Mouse (Mus musculus): Measurements from ENCODE around the gene Zfp329. TPM values are rescaled to one million over a fixed set of nuclear protein-coding genes. Genes with fewer than 3 reads are reported as not detected.
A peak's percentile ranks its signal among the peaks of the same experiment; 100 is the strongest.
"Not testable (repeated sequence)": the region's sequence is repeated elsewhere in the genome, so short reads cannot be mapped to it uniquely, and the experiment has no call there.

Zfp329 gene
- polyA plus RNA-seq, 1 experiment from 2014 or later, result 14.5 TPM

DNA sequence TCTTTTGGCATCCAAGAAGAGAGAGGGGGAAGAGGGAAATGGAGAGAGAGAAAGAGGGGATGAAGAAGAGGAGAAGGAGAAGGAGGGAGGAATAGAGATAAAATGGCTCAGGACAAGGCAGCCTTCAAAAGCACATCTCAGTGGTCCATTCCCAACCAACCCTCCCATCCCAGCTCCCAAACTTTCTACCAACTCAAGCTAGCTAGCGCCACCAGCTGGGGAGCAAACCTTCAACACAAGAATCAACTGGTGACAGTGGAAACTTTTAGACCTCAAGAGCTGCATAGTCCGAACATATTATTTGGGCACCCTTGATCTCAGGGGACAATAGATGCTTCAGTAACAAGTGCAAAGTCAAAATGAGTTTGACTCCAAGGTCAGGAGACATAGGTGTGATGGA, 20.7 kb downstream of the Zfp329 start:
- WGBS, result 70% methylated on average over 2 of the region's 2 CpGs
- Histone ChIP-seq H3K36me3 (ENCODE audit: control insufficient read depth, insufficient read depth, low read length) (no peaks in the 10 kb centered on the region), H3K9ac (ENCODE audit: low read length) (no peak overlapping the region), H3K27ac (ENCODE audit: low read length) (no peak overlapping the region), H3K9me3 (replicated peaks; ENCODE audit: control insufficient read depth, low read length) (peaks cover 8% of the 10 kb centered on the region), H3K4me3 (replicated peaks; ENCODE audit: low read length) (no peak overlapping the region), H3K4me2 (ENCODE audit: low read depth, low read length) (no peak overlapping the region), H3K4me1 (ENCODE audit: control insufficient read depth, insufficient read depth, low read length) (no peaks in the 10 kb centered on the region), H3K27me3 (ENCODE audit: control insufficient read depth, insufficient read depth, low read length) (no peaks in the 10 kb centered on the region)
- no peak for ATAC-seq (ENCODE audit: insufficient read depth, low FRiP score)

DNA sequence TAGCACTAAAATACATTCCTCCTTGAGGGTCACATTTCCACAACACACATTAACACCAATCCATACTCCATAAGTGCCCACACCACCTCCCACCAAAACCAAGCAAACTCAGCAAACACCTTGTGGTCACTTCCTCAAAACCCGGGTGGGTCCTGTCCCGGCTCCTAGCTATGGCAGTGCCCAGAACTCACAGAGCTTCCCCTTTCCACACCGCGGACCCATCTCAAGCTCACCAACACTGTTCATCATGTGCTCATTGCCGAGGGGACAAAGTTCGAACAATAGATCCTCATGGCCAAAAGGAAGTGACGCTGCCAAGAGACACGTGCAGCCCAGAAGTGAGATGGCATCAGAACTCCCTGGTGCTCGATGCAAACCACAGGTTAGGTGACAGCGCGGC, 26.0 kb downstream of the Zfp329 start:
- WGBS, result 80% methylated on average over 11 of the region's 11 CpGs
- H3K4me2 ChIP-seq (ENCODE audit: low read depth, low read length); H3K27ac ChIP-seq (ENCODE audit: low read length); H3K9ac ChIP-seq (ENCODE audit: low read length); H3K4me3 ChIP-seq (replicated peaks; ENCODE audit: low read length); H3K9me3 ChIP-seq (replicated peaks; ENCODE audit: control insufficient read depth, low read length); ATAC-seq (ENCODE audit: insufficient read depth, low FRiP score); H3K36me3 ChIP-seq (ENCODE audit: control insufficient read depth, insufficient read depth, low read length); H3K27me3 ChIP-seq (ENCODE audit: control insufficient read depth, insufficient read depth, low read length); H3K4me1 ChIP-seq (ENCODE audit: control insufficient read depth, insufficient read depth, low read length): not testable (repeated sequence)

GRCm38 (mm10) chr7:12788025-12788424, 30.6 kb downstream of the Zfp329 start:
- Histone ChIP-seq H3K4me2 (ENCODE audit: low read depth, low read length) (no peak overlapping the region), H3K9ac (ENCODE audit: low read length) (no peak overlapping the region), H3K36me3 (ENCODE audit: control insufficient read depth, insufficient read depth, low read length) (no peaks in the 10 kb centered on the region), H3K9me3 (replicated peaks; ENCODE audit: control insufficient read depth, low read length) (no peaks in the 10 kb centered on the region), H3K27me3 (ENCODE audit: control insufficient read depth, insufficient read depth, low read length) (no peaks in the 10 kb centered on the region), H3K4me3 (replicated peaks; ENCODE audit: low read length) (no peak overlapping the region), H3K4me1 (ENCODE audit: control insufficient read depth, insufficient read depth, low read length) (no peaks in the 10 kb centered on the region), H3K27ac (ENCODE audit: low read length) (no peak overlapping the region)
- WGBS, result 31% methylated on average over 5 of the region's 5 CpGs
- no peak for ATAC-seq (ENCODE audit: insufficient read depth, low FRiP score)

DNA sequence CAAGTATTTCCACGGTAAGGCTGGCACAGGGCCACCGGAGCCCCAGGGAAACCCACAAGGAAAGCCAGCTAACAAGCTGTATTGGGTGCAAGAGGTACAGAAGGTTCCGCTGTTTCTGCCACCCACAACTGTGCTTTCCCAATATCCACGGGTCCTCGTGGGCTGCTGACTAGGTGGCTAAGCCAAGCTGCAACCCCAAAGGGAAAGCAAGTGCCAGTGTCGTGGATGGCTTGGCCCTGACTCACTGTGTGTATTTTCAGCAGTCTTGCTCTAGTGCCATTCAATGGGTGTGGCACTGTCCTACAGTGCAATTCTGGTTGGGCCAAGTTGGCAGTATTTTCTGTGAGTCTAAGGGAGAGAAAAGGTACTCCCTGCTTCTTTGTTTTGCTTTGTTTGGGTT, 31.3 kb downstream of the Zfp329 start:
- Histone ChIP-seq H3K9me3 (replicated peaks; ENCODE audit: control insufficient read depth, low read length) (no peaks in the 10 kb centered on the region), H3K36me3 (ENCODE audit: control insufficient read depth, insufficient read depth, low read length) (no peaks in the 10 kb centered on the region), H3K9ac (ENCODE audit: low read length) (no peak overlapping the region), H3K4me3 (replicated peaks; ENCODE audit: low read length) (no peak overlapping the region), H3K4me1 (ENCODE audit: control insufficient read depth, insufficient read depth, low read length) (no peaks in the 10 kb centered on the region), H3K27ac (ENCODE audit: low read length) (no peak overlapping the region), H3K4me2 (ENCODE audit: low read depth, low read length) (no peak overlapping the region), H3K27me3 (ENCODE audit: control insufficient read depth, insufficient read depth, low read length) (no peaks in the 10 kb centered on the region)
- WGBS, result 69% methylated on average over 6 of the region's 6 CpGs
- ATAC-seq (ENCODE audit: insufficient read depth, low FRiP score), result no peak

- H3K27ac ChIP-seq (ENCODE audit: low read length), result no peak overlapping the region
- H3K9me3 ChIP-seq (replicated peaks; ENCODE audit: control insufficient read depth, low read length), result no peaks in the 10 kb centered on the region
- H3K4me3 ChIP-seq (replicated peaks; ENCODE audit: low read length), result peak overlapping the region; percentile 70
- no peaks in the 10 kb centered on the region for H3K36me3 ChIP-seq (ENCODE audit: control insufficient read depth, insufficient read depth, low read length)
- peak overlapping the region; percentile 91 for H3K4me2 ChIP-seq (ENCODE audit: low read depth, low read length)
- H3K9ac ChIP-seq (ENCODE audit: low read length), result peak overlapping the region; percentile 87
- H3K4me1 ChIP-seq (ENCODE audit: control insufficient read depth, insufficient read depth, low read length), result no peaks in the 10 kb centered on the region
- WGBS, result under 1% methylated on average over 57 of the region's 57 CpGs
- no peaks in the 10 kb centered on the region for H3K27me3 ChIP-seq (ENCODE audit: control insufficient read depth, insufficient read depth, low read length)
- peak; percentile 93 for ATAC-seq (ENCODE audit: insufficient read depth, low FRiP score)
Observed at GRCm38 (mm10) chr7:12780151-12780830, 38.4 kb downstream of the Zfp329 start.

DNA sequence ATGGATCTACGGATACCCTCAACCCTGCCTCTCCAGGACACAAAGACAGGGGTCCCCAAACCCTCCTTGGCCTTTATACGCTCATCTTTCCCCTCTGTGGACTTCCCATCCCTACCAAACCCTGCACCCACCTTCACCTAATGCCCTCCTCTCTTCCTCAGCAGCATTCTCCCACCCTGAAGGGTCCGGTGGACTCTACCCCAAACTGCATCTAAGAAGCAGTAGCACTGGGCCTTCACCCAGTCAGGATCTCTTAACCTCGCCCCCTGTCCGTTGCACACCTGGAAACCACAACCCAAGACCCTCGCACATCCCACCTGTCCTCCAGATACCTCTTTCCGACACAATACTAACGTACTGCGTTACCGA, 38.9 kb downstream of the Zfp329 start:
- peak overlapping the region; percentile 70 for H3K4me3 ChIP-seq (replicated peaks; ENCODE audit: low read length)
- ATAC-seq (ENCODE audit: insufficient read depth, low FRiP score), result no peak
- peak overlapping the region; percentile 91 for H3K4me2 ChIP-seq (ENCODE audit: low read depth, low read length)
- H3K27me3 ChIP-seq (ENCODE audit: control insufficient read depth, insufficient read depth, low read length), result no peaks in the 10 kb centered on the region
- H3K9ac ChIP-seq (ENCODE audit: low read length), result peak overlapping the region; percentile 87
- no peaks in the 10 kb centered on the region for H3K36me3 ChIP-seq (ENCODE audit: control insufficient read depth, insufficient read depth, low read length)
- H3K27ac ChIP-seq (ENCODE audit: low read length), result no peak overlapping the region
- WGBS, result 22% methylated on average over 10 of the region's 10 CpGs
- no peaks in the 10 kb centered on the region for H3K9me3 ChIP-seq (replicated peaks; ENCODE audit: control insufficient read depth, low read length)
- no peaks in the 10 kb centered on the region for H3K4me1 ChIP-seq (ENCODE audit: control insufficient read depth, insufficient read depth, low read length)

DNA sequence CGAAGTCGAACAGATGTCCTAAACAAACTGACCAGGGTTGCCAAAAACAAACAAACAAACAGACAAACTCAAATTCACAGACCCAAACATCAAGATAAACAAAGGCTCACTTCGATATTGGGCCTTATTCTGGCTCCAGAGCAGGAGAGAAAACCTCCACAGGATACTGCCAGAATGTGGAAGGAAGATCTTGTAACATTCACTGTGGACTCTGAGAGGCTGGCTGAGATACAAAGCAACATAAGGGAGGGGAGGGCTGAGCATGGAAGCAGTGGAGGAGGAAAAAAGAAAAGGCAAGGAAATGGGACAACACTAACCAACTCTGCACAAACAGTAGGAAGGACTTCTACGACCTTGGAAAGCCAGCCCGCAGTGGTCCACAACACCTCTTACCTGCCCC, 39.5 kb downstream of the Zfp329 start:
- no peaks in the 10 kb centered on the region for H3K4me1 ChIP-seq (ENCODE audit: control insufficient read depth, insufficient read depth, low read length)

GRCm38 (mm10) chr7:12774606-12775005, 44.1 kb downstream of the Zfp329 start:
- Histone ChIP-seq H3K36me3 (ENCODE audit: control insufficient read depth, insufficient read depth, low read length) (no peaks in the 10 kb centered on the region; the same call in 1 of the 2 replicates), H3K9ac (ENCODE audit: low read length) (no peak overlapping the region), H3K4me2 (ENCODE audit: low read depth, low read length) (no peak overlapping the region), H3K4me3 (replicated peaks; ENCODE audit: low read length) (no peak overlapping the region), H3K27me3 (ENCODE audit: control insufficient read depth, insufficient read depth, low read length) (no peaks in the 10 kb centered on the region), H3K27ac (ENCODE audit: low read length) (no peak overlapping the region), H3K9me3 (replicated peaks; ENCODE audit: control insufficient read depth, low read length) (no peaks in the 10 kb centered on the region), H3K4me1 (ENCODE audit: control insufficient read depth, insufficient read depth, low read length) (no peaks in the 10 kb centered on the region)
- WGBS, result 76% methylated on average over 1 of the region's 1 CpGs
- ATAC-seq (ENCODE audit: insufficient read depth, low FRiP score), result no peak

More for the DNA sequence above, 39.5 kb downstream of the Zfp329 start:
- Histone ChIP-seq H3K27ac (ENCODE audit: low read length) (no peak overlapping the region), H3K9me3 (replicated peaks; ENCODE audit: control insufficient read depth, low read length) (no peaks in the 10 kb centered on the region), H3K9ac (ENCODE audit: low read length) (no peak overlapping the region), H3K36me3 (ENCODE audit: control insufficient read depth, insufficient read depth, low read length) (no peaks in the 10 kb centered on the region; the same call in 1 of the 2 replicates), H3K4me3 (replicated peaks; ENCODE audit: low read length) (no peak overlapping the region), H3K4me2 (ENCODE audit: low read depth, low read length) (no peak overlapping the region), H3K27me3 (ENCODE audit: control insufficient read depth, insufficient read depth, low read length) (no peaks in the 10 kb centered on the region)
- 77% methylated on average over 5 of the region's 5 CpGs for WGBS
- no peak for ATAC-seq (ENCODE audit: insufficient read depth, low FRiP score)

DNA sequence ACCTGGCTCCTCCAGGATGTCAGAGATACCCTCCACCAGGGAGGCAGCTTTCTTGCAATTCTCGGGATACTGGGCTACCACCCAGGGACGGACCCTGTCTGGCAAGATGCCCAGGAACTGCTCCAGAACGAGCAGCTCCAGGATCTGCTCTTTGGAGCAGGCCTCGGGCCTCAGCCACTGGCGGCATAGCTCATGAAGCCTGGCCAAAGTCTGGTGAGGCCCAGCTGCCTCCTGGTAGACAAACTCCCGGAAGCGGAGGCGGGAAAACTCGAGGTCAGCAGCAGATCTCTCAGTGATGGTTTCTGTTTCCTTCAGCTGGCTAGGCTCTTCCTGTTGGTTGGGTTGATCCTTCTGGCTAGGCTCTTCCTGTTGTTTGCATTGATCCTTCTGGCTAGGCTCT, 44.5 kb downstream of the Zfp329 start:
- Histone ChIP-seq H3K9me3 (replicated peaks; ENCODE audit: control insufficient read depth, low read length) (no peaks in the 10 kb centered on the region), H3K27me3 (ENCODE audit: control insufficient read depth, insufficient read depth, low read length) (no peaks in the 10 kb centered on the region), H3K4me2 (ENCODE audit: low read depth, low read length) (no peak overlapping the region), H3K36me3 (ENCODE audit: control insufficient read depth, insufficient read depth, low read length) (no peaks in the 10 kb centered on the region; the same call in 1 of the 2 replicates), H3K4me3 (replicated peaks; ENCODE audit: low read length) (no peak overlapping the region), H3K9ac (ENCODE audit: low read length) (no peak overlapping the region), H3K4me1 (ENCODE audit: control insufficient read depth, insufficient read depth, low read length) (no peaks in the 10 kb centered on the region), H3K27ac (ENCODE audit: low read length) (no peak overlapping the region)
- ATAC-seq (ENCODE audit: insufficient read depth, low FRiP score), result no peak
- WGBS, result 88% methylated on average over 9 of the region's 9 CpGs
